Mouse (Mus musculus): Measurements from ENCODE around the gene Zfp36.

GRCm38 (mm10) chr7:28378066-28378690 is 1.9 kb downstream of the Zfp36 start:
- TF ChIP-seq CTCF (IDR thresholded peaks at IDR 0.05; ENCODE audit: low read depth, low read length) (no peak), POLR2A (IDR thresholded peaks at IDR 0.05; ENCODE audit: borderline replicate concordance, low read depth, low read length) (no peak)

All from bone marrow macrophage, adult 2 months (primary cell).